Mouse (Mus musculus) kidney, embryonic 14.5 days (tissue): ENCODE data around the gene Gnl3l. TPM values are rescaled to one million over a fixed set of nuclear protein-coding genes. Genes with fewer than 3 reads are reported as not detected.

Source experiments
- ATAC-seq: fragments of 200-750 bp; cut with Nextera tagmentation; 2 replicates; pipeline ENCODE4 v1.8.0; 2017; ENCODE audit warnings: moderate number of reproducible peaks, mild to moderate bottlenecking, moderate TSS enrichment, moderate library complexity; ENCODE audit not compliant: low FRiP score, low TSS enrichment
- H3K27ac ChIP-seq: fragments of 300-500 bp; sonication (generic); 2 replicates; pipeline ENCODE4 v1.5.1; 2014; ENCODE audit warnings: low read depth, mild to moderate bottlenecking, low read length, moderate library complexity, mixed read lengths
- H3K27me3 ChIP-seq: fragments of 300-500 bp; sonication (generic); 2 replicates; pipeline ENCODE4 v1.6.1; 2014; ENCODE audit warnings: mild to moderate bottlenecking, low read length; ENCODE audit not compliant: control insufficient read depth, insufficient read depth
- H3K36me3 ChIP-seq: fragments of 300-500 bp; sonication (generic); 2 replicates; pipeline ENCODE4 v1.6.1; 2014; ENCODE audit warnings: low read length, mixed read lengths; ENCODE audit not compliant: control insufficient read depth, insufficient read depth
- H3K4me1 ChIP-seq: fragments of 300-500 bp; sonication (generic); 2 replicates; pipeline ENCODE4 v1.6.1; 2014; ENCODE audit warnings: low read length, mixed read lengths; ENCODE audit not compliant: control insufficient read depth, insufficient read depth
- H3K4me2 ChIP-seq: fragments of 300-500 bp; sonication (generic); replicated peaks from 2 replicates; pipeline ENCODE4 v1.6.1; 2014; ENCODE audit warnings: low read depth, mild to moderate bottlenecking, low read length
- H3K4me3 ChIP-seq: fragments of 300-500 bp; sonication (generic); 2 replicates; pipeline ENCODE4 v1.5.1; 2014; ENCODE audit warnings: mild to moderate bottlenecking, low read length
- H3K9ac ChIP-seq: fragments of 300-500 bp; sonication (generic); 2 replicates; pipeline ENCODE4 v1.6.1; 2014; ENCODE audit warnings: low read depth, mild to moderate bottlenecking, low read length, moderate library complexity
- H3K9me3 ChIP-seq: fragments of 300-500 bp; sonication (generic); 2 replicates; pipeline ENCODE4 v1.6.1; 2016; ENCODE audit warnings: low read length; ENCODE audit not compliant: control insufficient read depth
- WGBS: fragments of 180-500 bp; shearing (Covaris S2); extraction: QIAGEN DNeasy Blood & Tissue Kit; methylation state at CpG from one replicate; pipeline ENCODE4 v1.1.7; 2014; 5-methylcytosine and 5-hydroxymethylcytosine counted together
- polyA plus RNA-seq: library from polyadenylated mRNA; unstranded; fragments of >200 nt; fragmentation: Nextera tagmentation; extraction: Ambion mirVana; gene quantifications from 2 replicates; pipeline ENCODE4 v1.2.1, GENCODE M21; 2014

The Gnl3l gene
- polyA plus RNA-seq, 1 experiment from 2014 or later = 31.3 TPM

DNA sequence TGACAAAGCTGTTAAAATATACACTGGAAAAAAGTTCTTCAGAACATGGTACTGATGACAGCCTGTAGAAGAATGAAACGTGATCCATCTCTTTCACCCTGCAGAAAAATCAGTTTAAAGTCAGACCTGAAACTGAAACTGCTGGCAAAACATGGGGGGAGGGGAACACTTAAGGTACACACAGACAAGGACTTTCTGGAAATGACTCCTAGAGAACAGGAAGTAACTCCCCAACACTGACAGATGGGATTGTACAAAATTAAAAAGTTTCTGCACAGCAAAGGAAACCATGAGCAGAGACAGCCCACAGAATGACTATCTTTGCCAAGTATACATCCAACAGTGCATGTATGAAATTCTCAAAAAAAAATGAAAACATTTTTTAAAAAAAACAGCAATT is 35.5 kb downstream of the Gnl3l start:
- no peak overlapping the region for H3K4me2 ChIP-seq
- no peaks in the 10 kb centered on the region for H3K9me3 ChIP-seq
- no peak overlapping the region for H3K4me3 ChIP-seq
- ATAC-seq = no peak
- no peaks in the 10 kb centered on the region for H3K27me3 ChIP-seq
- peaks cover 17% of the 10 kb centered on the region; the same call in 1 of the 2 replicates for H3K36me3 ChIP-seq
- H3K9ac ChIP-seq = no peak overlapping the region
- no peaks in the 10 kb centered on the region for H3K4me1 ChIP-seq
- 53% methylated on average over 1 of the region's 1 CpGs for WGBS
- H3K27ac ChIP-seq = no peak overlapping the region

DNA sequence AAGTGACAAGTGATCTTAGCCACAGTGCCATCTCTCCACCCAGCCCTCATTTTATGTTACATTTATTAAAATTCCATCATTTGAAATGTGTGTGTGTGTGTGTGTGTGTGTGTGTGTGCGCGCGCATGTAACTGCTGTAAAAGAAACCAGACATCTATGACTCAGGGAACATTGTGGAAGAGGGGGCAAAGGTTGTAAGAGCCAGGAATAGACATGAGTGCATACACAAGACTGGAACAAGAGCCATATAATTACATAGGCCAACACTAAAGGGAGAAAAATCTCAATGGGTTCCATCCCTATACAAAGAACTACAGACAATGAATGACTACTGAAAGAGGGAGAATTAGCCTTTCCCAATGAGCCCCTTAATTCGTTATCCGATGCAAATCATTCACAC is 41.7 kb downstream of the Gnl3l start:
- no peaks in the 10 kb centered on the region for H3K27me3 ChIP-seq
- no peaks in the 10 kb centered on the region for H3K36me3 ChIP-seq
- H3K9ac ChIP-seq = no peak overlapping the region
- 97% methylated on average over 5 of the region's 5 CpGs for WGBS
- no peaks in the 10 kb centered on the region for H3K4me1 ChIP-seq
- no peak overlapping the region for H3K27ac ChIP-seq
- no peak overlapping the region for H3K4me3 ChIP-seq
- no peaks in the 10 kb centered on the region for H3K9me3 ChIP-seq
- no peak for ATAC-seq
- H3K4me2 ChIP-seq = no peak overlapping the region

DNA sequence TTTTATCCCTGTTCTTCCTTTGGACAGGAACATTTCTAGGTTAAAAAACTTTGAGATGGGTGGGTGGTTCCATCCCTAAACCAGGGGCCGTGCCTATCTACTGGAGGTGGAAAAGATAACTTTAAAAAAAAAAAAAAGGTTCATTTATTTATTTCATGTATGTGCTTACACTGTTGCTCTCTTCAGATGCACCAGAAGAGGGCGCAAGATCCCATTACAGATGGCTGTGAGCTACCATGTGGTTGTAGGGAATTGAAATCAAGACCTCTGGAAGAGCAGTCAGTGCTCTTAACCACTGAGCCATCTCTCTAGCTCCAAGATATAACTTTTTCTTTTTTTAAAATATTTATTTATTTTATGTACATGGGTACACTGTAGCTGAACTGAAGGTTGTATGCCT is 54.1 kb downstream of the Gnl3l start:
- Histone ChIP-seq H3K36me3 (no peaks in the 10 kb centered on the region), H3K4me2 (no peak overlapping the region), H3K4me1 (no peaks in the 10 kb centered on the region), H3K27ac (no peak overlapping the region), H3K9me3 (no peaks in the 10 kb centered on the region), H3K4me3 (no peak overlapping the region), H3K9ac (no peak overlapping the region), H3K27me3 (no peaks in the 10 kb centered on the region)
- 40% methylated on average over 2 of the region's 2 CpGs for WGBS
- no peak for ATAC-seq

DNA sequence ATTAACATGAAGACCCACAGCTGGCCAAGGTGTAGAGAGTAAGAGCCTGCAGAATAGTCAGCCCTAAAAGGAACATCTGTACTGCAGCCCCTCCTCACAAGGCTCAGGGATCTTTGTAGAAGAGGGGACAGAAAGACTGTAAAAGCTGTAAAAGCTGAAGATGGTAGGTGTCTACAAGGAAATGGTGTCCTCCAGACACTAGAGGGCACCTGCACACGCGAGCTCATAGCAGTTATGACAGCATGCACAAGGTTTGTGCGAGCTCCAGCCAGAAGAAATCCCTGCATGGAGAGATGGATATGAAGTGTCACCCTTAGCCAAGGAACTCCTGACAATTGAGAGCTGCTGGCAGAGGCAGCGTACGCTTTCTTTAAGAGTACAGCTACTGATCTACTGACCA is 56.4 kb downstream of the Gnl3l start:
- no peak overlapping the region for H3K4me2 ChIP-seq
- H3K27ac ChIP-seq = no peak overlapping the region
- no peak for ATAC-seq
- no peaks in the 10 kb centered on the region for H3K4me1 ChIP-seq
- 60% methylated on average over 5 of the region's 5 CpGs for WGBS
- H3K36me3 ChIP-seq = no peaks in the 10 kb centered on the region
- H3K27me3 ChIP-seq = no peaks in the 10 kb centered on the region
- no peaks in the 10 kb centered on the region for H3K9me3 ChIP-seq
- no peak overlapping the region for H3K9ac ChIP-seq
- H3K4me3 ChIP-seq = no peak overlapping the region

DNA sequence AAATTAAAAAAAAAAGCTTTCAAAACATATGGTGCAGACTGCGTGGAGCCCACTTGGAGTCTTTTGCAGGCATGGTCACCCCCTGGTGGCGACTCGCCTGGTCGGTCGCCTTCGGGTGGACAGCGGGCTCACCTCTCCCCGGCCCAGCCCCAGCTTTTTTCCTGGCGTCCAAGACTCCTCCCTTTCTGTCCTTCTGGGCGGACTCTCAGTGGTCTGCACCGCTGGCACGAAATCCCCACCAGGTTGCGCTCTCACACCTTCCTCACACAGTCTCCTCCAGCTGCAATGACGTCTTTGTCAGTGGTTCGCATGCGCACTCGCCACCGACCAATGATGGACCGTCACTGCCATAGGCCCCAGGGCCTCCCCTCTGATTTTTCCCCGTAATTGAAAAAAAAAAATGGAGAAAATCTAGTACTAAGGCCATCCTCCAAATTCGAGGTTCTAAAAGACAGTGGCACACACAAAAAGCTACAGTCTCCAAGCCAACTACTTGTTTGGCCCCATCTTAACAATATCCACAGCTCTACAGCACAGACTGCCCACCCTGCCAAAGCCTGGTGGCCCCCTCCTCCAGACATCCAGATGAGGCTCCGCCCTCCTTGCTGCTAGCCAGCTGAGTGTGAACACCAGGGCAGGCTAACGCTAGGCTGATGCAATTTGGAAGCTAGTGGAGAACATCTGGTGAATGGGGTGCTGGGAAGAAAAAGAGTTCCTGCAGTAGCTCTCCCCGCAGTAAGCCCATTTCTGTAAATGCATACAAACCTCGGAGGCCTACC is 60.4 kb downstream of the Gnl3l start:
- ATAC-seq = peak; percentile 96
- H3K27me3 ChIP-seq = no peaks in the 10 kb centered on the region
- WGBS = 28% methylated on average over 24 of the region's 25 CpGs
- peak overlapping the region; percentile 30; the same call in 1 of the 2 replicates for H3K27ac ChIP-seq
- H3K4me2 ChIP-seq = peak overlapping the region; percentile 38
- no peaks in the 10 kb centered on the region for H3K36me3 ChIP-seq
- no peaks in the 10 kb centered on the region for H3K4me1 ChIP-seq
- peak overlapping the region; percentile 9; the same call in 1 of the 2 replicates for H3K4me3 ChIP-seq
- peak overlapping the region; percentile 12; the same call in 1 of the 2 replicates for H3K9ac ChIP-seq
- H3K9me3 ChIP-seq = no peaks in the 10 kb centered on the region

DNA sequence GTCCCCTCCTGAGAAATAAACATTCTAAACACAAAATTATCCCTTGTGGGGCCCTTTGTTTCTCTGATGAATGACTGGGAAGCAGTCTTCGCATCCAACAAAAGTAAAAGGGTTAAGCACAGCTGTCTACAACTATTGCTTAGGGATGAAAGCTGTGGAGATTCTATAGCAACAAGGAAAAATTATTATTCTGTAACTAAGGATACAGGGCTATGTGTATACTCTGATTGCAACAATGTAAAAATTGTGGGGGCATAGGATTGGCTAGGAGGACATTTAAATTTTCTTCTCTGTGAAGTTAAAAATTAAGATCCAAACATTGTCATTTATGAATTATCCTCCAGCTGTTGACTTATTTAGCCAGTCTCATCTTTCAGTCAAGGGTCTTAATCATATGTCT is 61.1 kb downstream of the Gnl3l start:
- H3K4me3 ChIP-seq = no peak overlapping the region

DNA sequence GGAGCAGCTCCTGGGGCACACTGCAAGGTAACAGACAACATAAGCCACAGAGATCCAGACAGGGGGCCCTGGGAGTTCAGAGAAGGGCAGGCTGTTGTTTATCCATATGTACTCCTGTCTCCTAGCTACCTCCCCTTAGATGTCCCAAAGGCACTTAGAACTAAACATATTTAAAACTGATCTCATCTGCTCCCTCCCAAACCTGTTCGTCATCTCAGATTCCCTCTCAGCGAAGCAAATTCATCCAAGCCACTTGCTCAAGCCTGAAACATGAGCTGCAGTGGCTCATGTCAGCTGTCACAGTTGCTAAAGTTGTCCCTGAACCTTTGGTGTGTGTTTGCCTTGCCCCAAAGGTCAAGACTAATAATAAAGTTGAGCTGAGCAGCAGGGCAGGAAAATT is 61.7 kb downstream of the Gnl3l start:
- no peaks in the 10 kb centered on the region for H3K9me3 ChIP-seq
- H3K4me1 ChIP-seq = no peaks in the 10 kb centered on the region
- no peak overlapping the region for H3K9ac ChIP-seq
- H3K27me3 ChIP-seq = no peaks in the 10 kb centered on the region
- H3K27ac ChIP-seq = no peak overlapping the region
- no peak overlapping the region for H3K4me3 ChIP-seq
- peak; percentile 43 for ATAC-seq
- H3K4me2 ChIP-seq = no peak overlapping the region
- no peaks in the 10 kb centered on the region for H3K36me3 ChIP-seq
- WGBS = 43% methylated on average over 2 of the region's 2 CpGs

More for the DNA sequence above, 61.1 kb downstream of the Gnl3l start:
- ATAC-seq = peak; percentile 53
- Histone ChIP-seq H3K4me1 (no peaks in the 10 kb centered on the region), H3K9me3 (no peaks in the 10 kb centered on the region), H3K27ac (0 out of 2 replicates have a peak overlapping the region, but pooled peaks have one; percentile 30), H3K27me3 (no peaks in the 10 kb centered on the region), H3K4me2 (0 out of 2 replicates have a peak overlapping the region, but pooled peaks have one; percentile 22), H3K9ac (no peak overlapping the region), H3K36me3 (no peaks in the 10 kb centered on the region)
- WGBS = 62% methylated on average over 1 of the region's 1 CpGs

DNA sequence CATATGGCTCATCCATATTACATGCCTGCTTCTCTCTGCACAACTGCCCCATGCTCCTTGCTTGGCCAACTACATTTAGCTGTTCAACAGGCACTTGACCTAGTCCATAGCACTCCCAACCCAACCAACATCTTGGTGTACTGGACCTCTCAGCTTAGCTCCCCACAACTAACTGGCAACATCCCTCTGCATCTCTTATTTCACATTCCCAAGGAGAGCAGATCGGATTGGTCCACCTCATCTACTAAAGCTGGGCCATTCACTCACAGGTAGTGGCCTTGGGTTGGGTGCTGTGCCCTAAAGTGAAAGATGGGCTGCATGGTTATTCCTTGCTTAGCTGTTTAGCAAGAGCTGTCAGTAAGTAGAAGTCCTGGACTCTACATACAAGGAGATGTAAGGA is 62.4 kb downstream of the Gnl3l start:
- no peak for ATAC-seq

More for the DNA sequence above, 62.4 kb downstream of the Gnl3l start:
- no peaks in the 10 kb centered on the region for H3K36me3 ChIP-seq
- 89% methylated on average over 1 of the region's 1 CpGs for WGBS
- no peak overlapping the region for H3K4me3 ChIP-seq
- no peaks in the 10 kb centered on the region for H3K9me3 ChIP-seq
- no peak overlapping the region for H3K27ac ChIP-seq
- H3K4me2 ChIP-seq = no peak overlapping the region
- H3K27me3 ChIP-seq = no peaks in the 10 kb centered on the region
- H3K9ac ChIP-seq = no peak overlapping the region
- no peaks in the 10 kb centered on the region for H3K4me1 ChIP-seq
